Mouse (Mus musculus) spleen, postnatal 36 days (tissue): ENCODE measurements around the gene AC170998.1.
"Not testable (repeated sequence)": the region's sequence is repeated elsewhere in the genome, so short reads cannot be mapped to it uniquely, and the experiment has no call there.

ENCODE experiments used
- DNase-seq, 2 experiments: peaks; one replicate each; pipeline ENCODE4 v3.0.0; 2022; ENCODE audit warnings: low spot score in 2 of 2, mixed read lengths in 1 of 2

Gene AC170998.1

DNA sequence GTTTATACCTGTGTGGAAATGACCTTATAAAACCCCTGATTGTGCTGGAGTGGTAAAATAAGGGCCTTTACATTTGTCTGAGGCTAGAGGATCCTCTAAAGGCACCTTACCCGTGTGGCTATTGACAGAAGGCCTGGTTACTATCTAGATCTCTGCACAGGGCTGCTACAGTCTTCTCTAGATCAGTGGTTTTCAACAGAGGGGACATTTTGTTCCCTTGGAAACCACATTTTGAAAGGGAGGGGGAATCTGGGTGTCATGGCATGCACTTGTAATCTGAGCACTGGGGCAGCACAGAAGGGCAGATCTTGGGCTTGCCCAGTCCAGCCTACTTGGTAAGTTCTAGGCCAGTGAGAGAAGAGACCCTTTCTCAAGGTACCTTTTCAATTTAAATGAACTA is 19.2 kb upstream of the AC170998.1 start:
- DNase-seq: no peak

DNA sequence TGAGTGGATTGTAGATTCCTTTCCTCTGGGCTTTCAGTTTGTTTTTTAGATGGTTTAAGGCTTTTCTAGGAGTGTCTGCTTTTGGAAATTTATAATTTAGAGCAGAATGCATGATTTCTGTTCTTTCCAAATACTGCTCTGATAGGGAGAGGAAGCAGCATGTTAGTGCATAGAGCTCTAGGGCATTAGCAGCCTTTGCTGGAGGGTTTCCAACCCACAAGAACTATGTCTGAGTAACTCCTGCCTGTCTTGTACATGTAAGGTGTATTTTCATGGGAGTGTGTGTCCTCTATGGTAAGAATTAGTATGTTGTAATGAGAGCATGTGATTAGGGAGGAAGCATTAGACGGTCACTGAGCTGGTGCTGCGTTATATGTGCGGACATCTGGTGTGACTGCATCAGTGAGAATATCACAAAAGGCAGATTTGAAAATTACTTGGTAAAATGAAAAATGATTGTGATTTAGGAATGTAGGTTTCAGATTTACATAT is 18.7 kb upstream of the AC170998.1 start:
- DNase-seq: no peak

DNA sequence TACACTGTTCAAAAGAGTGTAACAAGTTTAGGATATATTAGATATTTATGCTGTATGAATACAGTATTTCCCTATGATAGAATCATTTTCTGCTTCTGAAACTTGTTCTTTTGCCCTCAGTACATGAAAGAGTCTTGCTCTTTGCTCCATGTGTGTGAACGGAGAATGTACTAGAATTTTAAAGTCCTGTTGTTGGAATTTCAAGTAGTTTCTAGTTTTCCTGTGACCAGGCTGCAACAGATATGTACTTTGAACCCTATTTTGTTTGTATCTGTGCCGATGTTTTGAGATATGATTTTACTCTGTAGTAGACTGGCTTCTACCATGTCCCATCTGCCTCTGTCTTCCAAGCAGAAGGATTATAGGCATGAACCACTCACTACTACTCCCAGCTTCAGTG is 18.1 kb upstream of the AC170998.1 start:
- no peak for DNase-seq

DNA sequence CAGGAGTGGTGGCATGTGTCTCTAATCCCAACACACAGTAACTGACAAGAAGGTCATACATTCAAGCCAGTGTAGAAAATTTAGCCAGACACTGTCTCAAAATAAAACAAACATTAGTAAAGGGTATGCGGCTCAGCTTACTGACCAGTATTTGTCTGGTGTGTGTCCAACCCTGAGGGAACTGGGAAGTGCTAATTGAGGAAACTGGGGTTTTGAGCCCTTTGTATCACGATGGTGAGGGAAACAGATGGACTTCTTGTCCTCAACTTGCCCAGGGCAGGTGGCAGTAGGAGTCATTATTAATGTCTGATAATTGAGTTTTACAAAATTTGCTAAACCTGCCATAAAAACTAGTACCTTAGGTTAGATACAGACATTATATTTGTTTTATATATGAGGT is 16.9 kb upstream of the AC170998.1 start:
- DNase-seq: no peak

DNA sequence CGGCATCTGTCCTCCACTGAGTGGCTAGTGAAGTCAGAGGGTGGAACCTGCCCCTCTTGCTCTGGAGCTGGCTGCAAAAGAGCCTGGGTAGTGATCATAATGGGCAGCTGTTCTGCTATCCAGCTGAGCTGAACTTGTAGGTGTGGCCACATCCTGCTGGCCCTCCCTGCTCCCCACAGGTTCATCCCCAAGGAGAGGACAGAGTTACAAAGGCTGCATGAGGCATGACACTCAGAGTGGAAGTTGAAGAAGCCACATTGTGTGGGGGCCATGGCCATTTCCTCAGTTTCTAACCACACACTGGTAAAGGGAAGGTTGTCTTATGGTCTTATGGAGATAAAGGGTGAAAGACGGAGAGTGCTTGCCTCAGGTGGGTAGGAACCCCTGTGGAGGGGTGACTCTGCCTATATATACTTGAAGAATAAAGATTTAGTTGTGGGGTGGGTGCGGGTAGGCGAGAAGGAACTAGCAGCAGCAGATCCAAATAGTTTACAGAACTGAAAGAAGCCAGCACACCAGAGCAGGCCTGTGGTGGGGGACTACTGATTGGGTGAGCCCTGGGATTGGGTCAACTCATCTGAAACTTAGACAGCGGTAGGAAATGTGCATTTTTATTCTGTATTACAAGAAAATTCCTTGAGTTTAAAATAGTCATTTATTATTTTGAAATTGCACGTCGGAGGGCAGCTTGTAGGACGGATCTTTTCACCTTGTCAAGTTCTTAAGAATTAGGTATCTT is 16.2 kb upstream of the AC170998.1 start:
- DNase-seq: peak; percentile 18 to 31

DNA sequence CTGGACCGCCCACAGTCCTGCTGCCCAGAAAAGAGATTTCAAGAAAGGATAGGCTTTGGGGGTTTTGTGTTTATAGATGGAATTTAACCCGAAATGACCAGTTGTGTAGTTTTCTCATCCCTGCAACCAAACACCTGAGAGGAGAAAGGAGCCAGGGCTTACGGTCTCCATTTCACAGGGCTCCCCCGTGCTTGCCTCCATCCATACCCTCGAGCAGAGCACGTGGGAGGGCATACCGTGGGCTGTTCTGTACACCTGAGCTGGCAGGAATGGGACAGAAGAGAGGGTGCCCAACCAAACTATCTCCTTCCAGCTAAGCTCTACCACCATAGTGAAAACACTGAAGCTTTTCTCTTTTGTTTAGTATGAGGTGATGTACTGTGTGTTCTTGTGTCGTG is 15.6 kb upstream of the AC170998.1 start:
- no peak for DNase-seq

DNA sequence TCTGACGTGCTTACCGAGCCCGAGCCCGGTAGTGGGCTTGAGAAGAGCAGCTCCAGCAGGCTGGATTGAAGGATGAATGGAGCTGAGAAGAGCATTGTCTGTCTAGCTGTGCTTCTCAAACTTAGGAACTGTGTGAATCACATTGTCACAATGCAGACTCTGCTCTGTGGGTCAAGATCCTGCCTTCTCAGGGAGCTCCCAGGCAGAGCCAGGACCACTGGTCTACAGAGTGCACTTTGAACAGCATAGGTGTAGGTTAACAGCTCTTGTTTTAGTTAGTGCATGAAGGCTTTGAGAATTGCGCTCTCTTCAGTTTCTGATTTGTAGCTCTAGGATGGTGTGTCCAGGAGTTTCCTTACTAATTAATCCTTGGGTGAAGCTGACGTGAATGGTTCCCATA is 14.6 kb upstream of the AC170998.1 start:
- no peak for DNase-seq

DNA sequence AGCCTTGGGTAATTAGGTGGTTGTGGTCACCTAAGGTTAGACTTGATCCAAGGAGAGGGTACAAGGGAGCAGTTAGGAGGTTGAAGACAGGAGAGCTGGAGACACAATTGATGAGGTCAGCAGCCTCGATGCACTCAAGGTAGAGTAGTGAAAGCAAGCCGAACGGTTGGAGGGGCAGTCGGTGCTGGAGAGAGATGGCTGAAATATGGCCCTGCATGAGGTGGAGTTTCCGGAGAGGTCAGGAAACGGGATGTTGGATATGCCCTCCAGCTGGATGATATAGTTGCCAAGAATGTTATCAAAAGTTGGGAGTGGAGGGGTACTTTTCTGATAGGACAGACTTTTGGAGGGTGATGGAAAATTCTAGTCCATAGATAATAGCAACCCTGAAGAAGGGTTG is 13.6 kb upstream of the AC170998.1 start:
- no peak for DNase-seq

DNA sequence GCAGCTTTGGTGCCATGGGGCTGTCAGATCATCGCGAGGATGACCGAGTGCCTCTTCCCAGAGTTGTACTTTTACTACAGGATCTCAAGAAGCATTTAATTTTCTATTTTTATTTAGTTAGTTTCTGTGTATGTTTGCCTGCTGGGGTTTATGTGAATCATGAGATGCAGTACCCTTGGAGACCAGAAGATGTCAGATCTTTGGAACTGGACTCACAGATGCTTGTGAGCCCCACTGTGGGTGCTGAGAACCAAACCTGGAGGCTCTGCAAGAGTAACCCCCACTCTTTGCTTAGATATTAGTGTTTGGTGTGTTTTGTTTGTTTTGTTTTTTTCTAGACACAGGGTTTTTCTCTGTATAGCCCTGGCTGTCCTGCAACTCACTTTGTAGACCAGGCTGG is 11.9 kb upstream of the AC170998.1 start:
- no peak for DNase-seq

DNA sequence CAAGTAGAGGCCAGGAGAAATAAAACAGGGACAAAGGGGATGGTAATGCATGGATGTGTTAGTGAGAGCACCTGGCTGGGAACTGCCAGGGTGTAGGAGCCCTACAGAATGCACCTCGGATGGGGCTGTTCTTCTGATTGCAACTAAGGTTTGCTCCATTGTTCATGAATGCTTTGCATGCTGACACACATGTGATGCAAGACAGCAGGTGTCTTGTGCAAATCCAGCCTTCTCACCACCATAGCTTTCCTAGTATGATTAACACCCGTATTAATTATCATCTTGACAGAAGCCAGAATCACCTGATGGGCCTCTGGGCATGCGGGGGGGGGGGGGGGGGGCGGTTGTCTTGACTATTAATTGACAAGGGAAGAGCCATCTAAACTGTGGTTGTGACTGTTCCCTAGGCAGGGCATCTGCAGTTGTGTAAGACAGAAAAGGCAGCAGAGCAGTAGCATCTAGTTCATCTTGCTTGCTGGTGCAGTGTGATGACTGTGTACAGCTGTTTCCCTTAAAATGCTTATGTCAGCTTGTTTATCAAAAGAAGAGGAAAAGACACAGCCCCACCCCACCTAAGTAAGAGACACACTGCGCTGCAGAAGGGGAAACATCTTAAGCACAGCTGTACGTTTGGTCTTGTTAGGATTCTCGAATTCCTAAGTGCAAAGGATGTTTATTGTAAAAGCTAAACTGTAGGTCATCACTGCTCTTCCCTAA is 9.9 kb upstream of the AC170998.1 start:
- no peak for DNase-seq

DNA sequence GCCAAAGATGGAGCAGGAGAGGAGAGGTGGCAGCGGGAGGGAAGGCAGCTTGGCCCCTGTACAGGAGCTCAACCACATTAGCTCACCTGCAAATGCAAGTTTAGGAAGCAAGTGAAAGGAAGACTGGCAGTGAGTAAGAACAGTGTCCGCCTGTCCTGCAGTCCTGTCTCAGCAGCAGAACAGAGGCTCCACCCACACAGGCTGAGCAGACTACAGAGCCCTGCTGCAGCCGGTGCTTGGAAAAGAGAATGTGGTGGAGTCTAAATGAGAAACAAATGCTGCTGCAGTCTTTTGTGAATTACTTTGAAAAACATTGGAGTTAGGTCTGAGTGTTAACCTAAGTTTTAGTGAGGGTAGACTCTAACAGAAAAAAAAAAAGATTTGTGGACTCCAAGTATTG is 8.3 kb upstream of the AC170998.1 start:
- no peak for DNase-seq

DNA sequence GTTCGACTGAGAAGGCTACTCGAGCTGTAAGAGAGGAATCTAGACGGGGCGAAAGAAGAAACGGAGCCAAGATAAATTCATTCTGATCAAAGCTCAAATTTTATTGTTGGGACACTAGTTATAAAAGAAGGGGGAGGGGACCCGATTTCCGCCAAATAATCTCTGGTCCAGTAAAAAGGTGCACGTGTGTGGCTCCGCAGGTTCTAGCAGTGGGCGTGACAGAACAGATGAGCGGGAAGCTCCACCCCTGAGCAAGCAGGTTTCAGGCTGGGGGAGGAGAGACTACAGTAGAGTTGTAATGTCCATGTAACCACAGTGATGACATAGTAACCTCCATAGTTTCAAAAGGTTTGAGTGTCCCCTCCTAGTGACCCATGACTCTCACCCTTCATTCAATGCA is 1.6 kb downstream of the AC170998.1 start:
- not testable (repeated sequence) for DNase-seq

DNA sequence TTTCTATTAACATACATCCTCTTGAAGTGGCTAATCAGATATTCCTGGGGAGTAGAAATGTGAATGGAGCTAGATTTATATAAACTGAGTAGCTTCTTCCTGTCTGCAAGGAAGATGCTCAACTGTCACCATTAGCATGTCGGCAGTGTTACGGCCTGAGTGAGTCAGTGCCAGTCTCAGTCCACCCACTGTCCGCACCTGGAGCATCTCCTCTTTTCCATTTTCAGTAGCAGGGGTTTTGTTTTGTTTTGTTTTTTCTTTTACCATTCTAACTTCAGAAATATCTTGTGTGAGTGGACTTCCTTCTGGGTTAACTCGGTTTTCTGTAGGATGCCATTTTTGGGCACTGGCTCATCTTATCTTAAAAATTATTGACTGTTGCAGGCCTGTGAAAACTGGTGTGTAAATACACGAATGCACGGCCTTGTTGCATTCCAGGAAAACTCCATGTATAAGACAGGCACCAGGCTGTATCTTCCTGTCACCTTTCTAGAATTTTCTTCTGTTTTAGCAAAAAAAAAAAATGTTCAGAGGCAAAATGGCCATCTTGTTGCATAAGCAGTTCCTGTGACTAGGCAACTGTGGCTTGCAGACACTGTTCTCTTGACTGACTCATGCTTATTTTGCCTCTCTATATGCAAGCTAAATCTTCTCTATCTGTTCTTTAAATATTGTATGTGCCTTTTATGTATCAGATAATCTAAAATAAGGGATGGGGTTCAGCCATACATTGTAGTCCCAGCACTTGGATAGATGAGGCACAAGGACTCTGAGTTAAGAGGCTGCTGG is 9.6 kb downstream of the AC170998.1 start:
- no peak for DNase-seq

DNA sequence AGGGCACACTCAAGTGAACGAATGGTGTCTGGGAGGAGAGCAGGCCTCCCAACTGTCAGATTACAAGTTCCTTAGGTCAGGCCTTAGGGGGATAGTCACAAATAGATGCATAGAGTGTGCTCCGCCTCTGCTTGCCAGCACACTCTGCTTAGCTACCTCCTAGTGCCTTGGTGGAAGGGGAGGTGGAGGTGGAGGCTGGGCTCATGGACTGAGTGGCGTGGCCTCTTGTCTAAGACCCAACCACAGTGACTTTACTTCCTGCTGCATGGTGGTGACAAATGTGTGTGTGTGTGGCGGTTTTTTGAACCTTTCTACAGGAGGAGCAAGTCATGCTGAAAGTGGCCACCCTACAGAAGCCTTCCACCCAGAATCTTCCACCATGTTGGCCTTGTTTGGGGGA is 10.6 kb downstream of the AC170998.1 start:
- peak in 1 of 2 experiments; percentile 6 for DNase-seq

DNA sequence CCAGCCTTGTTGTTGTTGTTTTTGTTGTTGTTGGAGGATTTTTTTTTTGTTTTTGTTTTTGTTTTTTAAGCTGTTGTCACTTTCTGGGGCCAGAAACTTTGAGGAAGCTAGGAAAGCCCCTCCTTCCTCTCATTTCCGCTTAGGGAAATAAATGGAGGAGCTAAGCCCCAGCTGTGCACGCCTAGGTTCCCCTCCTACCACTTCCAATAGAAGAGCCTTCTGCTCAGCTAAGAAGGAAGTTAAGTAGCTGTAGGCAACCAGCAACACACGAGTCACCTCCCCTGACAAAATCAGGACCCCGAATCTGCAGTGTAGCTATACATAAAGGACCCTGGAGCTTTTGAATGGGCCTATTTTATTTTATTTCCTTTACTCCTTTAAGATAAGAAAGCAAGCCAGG is 12.1 kb downstream of the AC170998.1 start:
- peak in 1 of 2 experiments; percentile 31 for DNase-seq

DNA sequence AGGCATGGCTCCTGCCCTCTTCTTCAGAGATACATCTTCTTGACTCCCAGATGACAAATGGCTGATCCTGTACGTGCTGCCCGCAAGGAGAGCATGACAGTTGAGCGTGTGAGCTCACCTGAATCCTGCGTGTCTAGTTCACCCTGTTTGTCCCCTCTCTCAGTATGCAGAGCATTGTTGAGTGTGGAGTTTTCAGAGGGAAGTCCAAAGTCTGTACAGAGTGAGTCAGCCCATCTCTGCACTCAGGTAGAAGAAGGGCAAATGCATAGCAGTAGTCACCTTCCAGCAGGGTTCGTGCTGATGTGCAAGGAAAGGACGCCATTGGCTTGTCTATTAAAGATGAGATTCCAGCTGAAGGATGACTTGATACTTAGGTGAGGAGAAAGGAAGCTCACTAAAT is 13.4 kb downstream of the AC170998.1 start:
- no peak for DNase-seq

DNA sequence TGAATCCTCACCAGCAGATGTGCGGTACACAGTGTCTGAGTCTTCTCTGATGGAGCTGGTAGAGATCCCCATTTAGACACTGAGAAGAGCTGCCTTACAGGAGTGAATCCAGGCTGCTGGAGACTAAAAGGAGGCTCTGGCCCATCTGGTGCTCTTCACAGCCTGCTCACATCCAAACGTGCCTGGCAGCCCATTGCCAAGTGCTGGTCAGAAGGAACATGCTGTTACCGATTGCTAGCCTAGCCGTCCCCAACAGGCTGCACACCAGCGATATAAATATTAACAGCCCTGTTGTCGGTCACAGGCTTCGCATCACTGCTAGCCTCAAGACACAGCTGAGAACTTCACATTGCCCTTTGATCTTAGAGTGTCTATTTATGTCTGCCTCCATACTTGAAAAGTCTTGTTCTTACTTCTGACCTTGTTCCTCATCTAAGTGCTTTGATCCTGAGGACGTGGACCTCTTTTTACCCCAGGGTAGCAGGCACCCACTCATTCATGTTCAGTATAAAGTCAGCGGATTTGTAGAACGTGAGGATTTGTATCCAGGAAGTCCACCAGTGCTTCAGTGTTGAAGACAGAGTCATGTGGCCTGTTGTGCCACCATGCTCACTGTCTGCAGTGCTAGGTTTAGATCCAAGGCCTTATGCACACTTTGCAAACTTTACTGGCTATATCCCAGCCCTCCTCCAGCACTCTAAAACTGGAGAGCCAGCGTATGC is 17.4 kb downstream of the AC170998.1 start:
- no peak for DNase-seq

DNA sequence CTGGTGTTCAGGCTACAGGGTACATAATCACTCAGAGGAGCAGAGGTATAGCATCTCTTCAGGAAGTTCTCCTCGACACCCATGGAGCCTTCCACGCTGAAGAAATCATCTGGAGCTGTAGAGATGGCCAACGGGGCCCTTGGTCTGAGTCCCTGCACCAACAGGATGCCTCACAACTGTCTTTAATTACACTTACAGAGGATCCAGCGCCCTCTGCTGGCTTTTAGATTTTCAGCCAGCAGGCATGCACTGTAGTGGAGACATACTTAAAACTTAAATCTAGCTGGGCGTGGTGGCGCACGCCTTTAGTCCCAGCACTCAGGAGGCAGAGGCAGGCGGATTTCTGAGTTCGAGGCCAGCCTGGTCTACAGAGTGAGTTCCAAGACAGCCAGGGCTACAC is 18.0 kb downstream of the AC170998.1 start:
- no peak for DNase-seq

DNA sequence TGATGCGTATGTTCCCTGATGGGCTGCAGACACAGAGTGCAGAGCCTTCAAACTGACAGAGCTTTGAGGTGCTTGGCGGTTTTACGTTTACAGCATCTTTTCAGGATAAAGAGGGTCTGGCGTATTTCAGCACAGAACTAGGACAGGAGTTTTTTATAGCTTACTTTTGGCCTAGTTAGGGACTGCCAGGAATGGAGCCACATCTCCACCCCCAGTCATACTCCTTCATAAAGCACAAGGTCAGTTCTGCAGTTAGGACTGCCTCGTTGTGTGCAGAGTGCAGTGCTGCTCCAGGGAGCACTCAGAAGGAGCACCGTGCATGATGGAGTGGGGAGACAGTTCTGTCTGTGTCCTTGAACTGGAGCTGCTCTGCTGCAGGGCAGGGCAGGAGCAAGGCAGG is 19.9 kb downstream of the AC170998.1 start:
- no peak for DNase-seq

DNA sequence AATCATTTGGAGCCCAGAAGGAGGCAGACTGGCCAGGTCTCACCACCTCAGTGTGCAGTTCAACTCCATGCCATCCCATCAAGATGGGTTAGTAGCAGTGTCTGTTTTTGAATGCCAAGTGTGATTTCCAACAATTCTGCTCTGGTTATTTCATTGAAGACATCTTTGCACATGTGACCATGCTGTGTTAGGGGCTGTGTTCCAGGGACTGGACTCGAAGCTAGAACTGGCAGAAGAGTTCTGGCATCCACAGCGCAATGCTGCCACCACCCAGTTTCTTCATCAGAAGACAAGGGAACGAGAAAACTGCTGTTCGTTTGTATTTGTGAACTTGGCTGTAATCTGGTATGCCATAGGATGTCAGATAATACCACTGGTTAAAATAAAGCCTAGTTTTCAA is 22.1 kb downstream of the AC170998.1 start:
- DNase-seq: no peak

DNA sequence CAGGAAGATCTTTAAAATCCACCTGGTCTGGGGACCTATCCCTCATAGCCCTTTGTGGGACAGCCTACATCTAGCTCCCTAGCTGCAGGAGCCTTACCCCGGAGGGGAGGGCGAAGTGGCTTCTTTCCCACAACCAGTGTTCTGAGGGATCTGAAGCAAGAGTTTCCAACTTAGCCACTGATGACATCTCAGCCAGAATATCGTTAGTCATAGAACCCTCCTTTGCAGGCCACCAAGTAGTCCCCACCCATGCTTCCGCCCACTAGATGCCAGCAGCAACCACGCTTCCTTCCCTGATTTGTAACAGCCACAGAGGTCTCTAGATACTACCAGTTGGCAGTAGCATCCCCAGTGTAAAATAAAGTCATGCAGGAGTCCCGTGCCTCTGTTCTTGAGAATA is 24.7 kb downstream of the AC170998.1 start:
- DNase-seq: peak; percentile 8 to 25

DNA sequence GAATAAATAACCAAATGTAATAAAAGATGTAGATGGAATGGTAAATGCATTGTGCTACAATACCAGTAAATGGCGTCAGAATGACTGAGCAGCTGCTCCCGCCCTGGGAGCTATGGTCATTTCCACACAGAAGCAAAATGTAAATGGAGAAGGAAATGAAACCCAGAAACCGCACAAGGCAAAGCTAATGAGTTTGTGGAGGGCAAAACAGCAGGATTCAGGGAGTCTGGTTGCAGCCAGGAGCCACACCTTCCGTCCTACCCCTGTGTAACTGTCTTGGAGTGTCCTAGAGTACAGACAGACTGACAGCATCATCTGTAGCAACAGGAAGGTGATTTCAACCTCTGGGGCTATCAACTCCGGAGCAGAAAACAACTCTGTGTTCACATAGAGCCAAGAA is 30.6 kb downstream of the AC170998.1 start:
- no peak for DNase-seq
